Mouse (Mus musculus): ENCODE data around the gene Klk7.

Gene Klk7

DNA sequence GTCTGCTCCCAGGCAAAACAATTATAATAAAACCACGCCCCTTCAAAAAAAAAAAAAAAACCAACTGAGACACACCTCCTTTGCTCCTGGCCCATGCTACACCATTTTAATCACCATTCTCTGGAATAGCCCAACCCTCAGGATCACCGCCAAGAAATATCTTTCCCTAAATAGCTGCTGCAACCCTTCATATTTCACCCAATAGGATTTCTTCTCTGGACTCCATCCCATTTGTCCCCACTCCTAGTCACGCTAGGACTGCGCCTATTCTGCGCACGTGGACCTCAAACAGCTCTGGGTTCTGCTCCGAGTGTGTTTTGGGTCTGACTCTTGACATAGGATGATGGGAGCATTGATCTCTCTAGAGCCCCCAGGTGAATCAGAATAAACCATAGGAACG lies 14.7 kb upstream of the Klk7 start:
- DNase-seq (ENCODE audit: low read depth, low spot score): no peak

DNA sequence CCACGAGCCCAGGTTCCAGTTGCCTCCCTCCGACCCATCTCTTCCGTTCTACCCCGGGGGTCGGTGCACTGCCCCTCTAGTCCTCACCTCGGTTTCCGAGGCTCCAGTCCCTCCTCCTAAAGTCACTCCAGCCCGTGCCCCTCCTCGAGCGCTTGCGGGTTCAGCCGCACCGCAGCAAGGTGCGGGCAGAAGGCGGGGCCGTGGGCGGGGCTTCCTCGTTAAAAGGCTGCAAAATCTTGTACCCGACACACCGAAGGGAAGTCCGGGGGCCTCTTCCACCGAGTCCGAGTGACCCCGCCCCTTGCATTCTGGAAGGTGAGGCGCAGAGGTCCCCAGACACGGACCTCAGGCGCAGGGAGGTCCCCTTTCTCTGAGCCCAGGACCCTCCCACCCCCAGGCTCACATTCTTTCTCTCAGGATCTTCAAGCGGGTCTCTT lies 13.7 kb upstream of the Klk7 start, which contains the start of gene Klk8:
Klk8 (plus strand) TSS at position 245 of the 437 bp plus-strand sequence.
- DNase-seq (ENCODE audit: low read depth, low spot score): peak; percentile 11

DNA sequence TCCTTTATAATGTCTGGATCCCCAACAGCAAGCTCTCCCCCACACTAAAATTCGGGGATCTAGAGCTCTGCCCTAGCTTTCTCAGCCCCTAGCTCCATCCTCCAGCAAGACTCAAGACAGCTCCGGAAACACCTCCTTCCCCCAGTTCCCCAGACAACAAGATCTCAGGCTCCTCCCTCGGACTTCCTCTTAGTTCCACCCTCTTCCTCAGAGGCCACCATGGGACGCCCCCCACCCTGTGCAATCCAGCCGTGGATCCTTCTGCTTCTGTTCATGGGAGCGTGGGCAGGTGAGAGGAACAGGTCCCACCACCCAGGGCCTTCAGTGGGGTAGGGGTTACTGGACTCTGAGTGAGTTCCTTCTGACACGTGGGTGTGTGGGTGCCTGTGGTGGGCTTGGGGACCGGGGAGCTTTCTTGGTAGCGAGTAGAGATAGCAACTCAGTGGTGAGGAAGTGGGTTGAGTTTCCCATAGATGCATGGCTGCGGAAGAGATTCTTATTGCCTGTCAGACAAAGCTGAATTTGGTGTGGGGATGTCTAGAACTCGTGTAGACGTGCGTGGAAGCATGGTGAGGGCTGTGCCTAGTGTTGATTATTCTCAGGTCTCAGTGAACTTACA lies 13.1 kb upstream of the Klk7 start:
- DNase-seq (ENCODE audit: low read depth, low spot score): peak; percentile 7

DNA sequence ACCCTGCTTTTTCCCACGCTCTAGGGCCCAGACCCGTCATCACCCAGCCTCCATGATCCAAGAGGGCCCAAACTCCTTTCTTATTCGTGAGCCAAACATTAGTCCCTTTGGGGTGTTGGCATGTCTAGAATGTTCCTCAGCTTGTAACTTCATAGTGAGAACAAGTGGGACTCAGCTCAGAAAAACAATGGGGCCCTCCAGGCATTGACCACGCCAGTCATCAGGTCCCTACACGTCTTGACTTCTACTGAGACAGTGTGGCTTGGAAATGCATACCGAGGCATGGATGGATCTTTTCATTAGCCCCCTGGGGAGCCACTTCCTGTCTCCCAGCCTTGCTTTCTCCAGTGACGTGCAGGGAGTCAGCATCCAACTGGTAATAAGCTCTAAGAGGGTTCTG lies 11.2 kb upstream of the Klk7 start:
- no peak for DNase-seq (ENCODE audit: low read depth, low spot score)

DNA sequence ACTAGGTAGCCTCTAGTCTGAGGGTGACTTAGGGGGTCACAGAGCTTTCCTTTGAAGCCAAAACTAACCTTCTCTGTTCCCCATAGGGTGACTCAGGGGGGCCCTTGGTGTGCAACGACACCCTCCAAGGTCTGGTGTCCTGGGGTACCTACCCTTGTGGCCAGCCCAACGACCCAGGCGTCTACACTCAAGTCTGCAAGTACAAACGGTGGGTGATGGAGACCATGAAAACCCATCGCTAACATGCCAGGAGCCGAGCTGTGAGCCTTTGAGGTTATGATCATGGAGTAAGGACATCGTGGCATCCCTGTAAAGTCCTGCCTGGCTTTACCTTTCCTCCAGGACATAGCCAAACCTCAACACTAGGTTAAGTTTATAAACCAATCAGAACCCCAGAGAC lies 4.1 kb downstream of the Klk7 start:
- DNase-seq (ENCODE audit: low read depth, low spot score): no peak

DNA sequence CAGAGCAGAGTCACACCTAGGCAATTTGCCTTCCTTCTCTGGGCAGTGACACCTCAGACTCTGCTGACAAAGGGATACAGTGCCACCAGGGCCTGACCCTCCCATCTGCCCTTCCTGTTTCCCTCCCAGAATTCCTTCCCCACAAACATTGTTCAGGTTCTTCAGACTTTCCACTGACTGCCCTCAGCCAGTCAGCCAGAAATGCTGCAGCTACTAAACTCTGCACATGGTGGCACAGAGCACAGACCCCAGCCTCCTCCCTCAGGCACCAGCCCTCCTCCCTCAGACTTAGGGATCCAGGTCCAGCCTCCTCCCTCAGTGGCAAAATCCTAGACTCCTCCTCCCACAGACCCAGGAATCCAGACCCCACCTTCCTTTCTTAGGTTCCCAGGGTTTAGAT lies 5.7 kb downstream of the Klk7 start:
- no peak for DNase-seq (ENCODE audit: low read depth, low spot score)

DNA sequence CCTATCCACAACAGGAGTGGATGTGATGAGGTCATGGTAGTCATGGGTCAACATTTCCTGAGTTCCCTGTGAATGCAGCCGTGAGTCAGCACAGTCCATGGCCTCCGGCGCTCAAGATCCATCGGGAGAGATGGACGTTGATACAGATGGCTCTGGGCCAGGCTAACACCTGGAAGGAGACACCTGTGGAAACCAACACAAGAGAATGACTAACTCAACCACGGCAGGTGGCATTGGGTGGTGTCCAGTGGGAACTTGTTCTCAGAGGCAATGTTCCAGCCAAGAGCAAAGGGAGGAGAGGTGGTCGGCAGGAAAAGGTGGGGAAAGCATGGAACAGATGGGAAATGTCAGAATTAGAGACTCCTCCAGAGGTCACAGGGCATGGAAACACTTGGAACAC lies 10.5 kb downstream of the Klk7 start:
- DNase-seq (ENCODE audit: low read depth, low spot score): no peak

DNA sequence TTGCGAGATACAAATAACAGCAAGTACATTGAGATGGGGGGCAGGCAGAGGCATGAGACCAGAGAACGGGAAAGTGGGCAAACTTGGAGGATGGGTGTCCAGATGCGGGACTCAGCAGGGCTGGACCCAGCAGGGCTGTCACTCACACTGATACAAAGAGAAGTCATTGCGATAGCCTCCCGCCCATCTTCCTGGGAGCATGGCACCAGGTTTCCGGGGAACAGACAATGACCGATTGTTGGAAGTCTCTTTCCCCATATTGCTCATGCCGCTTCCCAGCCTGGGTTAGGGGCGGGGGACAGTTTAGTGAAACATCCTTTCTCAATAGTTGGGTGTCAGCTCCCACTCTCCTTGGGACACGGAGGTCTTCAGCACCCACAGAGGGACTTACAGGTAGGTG lies 13.1 kb downstream of the Klk7 start, which contains the start of gene Klk6:
Klk6 (plus strand) TSS at position 301 of the 400 bp plus-strand sequence.
- DNase-seq (ENCODE audit: low read depth, low spot score): no peak

DNA sequence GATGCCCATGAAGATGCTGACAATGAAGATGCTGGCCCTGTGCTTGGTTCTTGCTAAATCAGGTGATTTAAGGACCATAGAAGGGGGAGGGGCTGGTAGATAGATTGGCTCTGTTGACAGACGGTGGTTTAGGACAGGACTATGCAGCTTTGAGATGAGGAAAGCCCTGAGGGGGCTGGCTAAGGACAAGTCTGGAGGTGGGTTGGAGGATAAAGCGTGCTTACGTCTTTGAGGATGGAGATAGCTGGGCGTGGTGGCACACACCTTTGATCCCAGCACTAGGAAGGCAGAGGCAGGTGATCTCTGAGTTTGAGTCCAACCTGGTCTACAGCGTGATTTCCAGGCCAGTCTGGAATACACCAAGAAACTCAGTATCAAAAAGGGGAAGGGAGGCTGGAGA lies 15.0 kb downstream of the Klk7 start:
- DNase-seq (ENCODE audit: low read depth, low spot score): no peak

DNA sequence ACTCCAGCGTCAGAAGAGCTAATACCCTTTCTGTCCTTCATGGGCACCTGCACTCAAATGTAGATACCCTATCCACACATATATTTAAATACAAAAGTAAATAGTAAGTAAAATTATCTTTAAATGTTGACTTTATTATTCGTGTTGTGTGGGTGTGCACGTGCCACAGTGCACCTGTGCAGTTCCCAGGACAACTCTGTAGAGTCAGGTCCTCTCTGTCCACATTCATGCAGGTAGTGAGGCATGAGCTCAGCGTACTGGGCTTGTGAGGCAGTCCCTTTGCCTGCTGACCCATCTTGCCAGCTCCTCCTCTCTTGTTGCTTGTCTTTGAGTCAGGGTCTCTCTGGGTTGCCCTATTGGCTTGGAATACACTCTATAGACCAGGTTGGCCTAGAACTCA lies 16.6 kb downstream of the Klk7 start:
- no peak for DNase-seq (ENCODE audit: low read depth, low spot score)

DNA sequence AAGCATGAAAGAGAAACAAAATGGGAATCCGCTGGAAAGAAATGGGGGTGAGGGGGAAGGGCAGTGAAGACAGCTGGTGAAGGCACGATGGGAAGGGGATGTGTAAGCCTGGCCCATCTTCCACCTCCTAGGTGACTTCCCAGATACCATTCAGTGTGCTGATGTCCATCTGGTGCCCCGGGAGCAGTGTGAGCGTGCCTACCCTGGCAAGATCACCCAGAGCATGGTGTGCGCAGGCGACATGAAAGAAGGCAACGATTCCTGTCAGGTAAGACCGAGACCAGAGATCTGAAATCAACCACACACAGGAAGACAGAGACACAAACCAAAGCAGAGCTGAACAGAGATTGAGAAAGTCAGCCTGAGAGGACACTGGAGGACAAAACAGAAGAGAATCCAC lies 17.9 kb downstream of the Klk7 start:
- no peak for DNase-seq (ENCODE audit: low read depth, low spot score)

DNA sequence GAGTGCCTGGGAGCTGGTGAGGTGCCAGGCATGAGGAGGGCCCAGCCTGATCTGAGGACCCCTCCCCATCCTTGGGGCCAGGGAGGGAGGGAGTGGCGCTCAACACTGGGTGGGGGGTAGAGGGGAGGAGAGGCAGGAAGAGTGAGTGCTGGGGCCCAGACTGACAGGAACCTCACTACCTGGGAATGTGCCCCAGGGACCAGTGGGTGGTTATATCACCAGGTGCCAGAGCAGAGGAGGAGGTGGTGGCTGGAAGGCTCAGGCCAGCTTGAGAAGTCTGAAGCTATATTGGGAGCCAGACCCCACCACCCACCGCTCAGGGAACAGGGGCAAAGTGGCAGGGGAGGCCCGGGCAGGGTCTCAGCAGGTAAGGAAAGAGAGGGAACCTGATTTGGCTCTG lies 30.6 kb downstream of the Klk7 start, which contains the start of gene Klk5:
Klk5 (plus strand) TSS at position 271 of the 400 bp plus-strand sequence.
- no peak for DNase-seq (ENCODE audit: low read depth, low spot score)

DNA sequence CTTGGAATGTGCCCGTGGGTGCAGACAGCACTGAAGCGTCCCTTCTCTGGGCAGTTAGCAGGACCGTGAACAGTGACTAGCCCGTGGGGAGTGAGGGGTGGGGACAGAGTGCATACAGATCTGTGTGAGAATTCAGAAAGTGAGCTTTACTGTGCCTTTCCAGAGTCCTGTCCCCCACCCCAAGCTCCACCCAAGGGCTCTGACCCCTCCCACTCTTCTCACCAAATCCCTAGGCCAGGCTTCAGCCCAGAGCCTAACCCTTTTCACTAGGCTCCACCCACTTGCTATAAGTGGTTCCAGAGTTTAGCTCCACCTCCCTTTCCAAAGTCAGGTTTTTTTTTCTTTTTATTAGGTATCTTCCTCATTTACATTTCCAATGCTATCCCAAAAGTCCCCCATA lies 32.7 kb downstream of the Klk7 start:
- DNase-seq (ENCODE audit: low read depth, low spot score): no peak

DNA sequence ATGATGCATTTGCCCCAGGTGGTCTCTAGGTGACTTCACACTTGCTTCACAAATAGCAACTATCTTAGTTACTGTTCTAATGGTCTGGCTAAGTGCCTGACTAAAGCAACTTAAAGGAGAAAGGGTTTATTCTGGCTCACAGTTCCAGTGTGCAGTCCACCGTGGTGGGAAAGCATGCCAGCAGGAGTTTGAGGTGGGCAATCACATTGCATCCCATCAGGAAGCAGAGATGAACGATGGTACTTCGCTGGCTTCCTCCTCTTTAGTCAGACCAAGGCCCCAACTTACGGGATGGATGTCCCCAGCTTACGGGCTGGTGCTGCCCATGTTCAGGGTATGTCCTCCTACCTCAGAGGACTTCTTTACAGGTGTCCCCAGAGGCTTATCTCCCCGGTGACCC lies 40.5 kb downstream of the Klk7 start:
- DNase-seq (ENCODE audit: low read depth, low spot score): no peak

DNA sequence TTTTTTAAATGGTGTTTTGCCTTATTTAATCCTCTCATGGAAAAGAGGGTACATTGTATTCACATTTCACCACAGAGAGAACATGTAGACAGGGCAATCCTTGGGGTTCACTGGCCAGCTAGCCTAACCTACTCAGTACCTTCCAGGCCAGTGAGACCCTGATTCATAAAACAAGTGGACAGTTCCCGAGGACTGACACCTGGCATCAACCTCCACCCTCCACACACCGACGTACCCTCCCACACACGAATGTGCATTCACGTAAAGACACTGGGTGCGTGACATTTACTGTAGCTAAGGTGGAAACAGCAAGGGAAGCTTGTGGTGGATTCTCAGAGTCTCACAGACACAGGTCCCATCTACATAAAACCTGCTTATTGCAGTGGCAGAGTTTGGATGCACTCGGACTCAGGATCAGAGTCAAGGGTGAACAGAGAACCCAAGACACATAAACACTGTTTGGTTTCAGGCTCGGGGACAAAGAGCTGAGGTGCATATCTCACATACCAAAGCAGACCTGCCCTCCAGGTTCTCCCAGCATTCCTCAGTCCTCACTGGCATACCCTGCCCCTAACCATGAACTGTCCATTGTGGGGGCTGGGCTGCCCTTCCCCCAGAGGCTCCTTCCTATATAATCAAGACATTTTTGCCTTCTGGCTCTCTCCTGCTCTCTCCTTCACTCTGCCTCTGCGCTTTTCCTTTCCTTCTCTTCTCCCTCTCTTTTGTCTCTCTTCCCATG lies 43.7 kb downstream of the Klk7 start:
- no peak for DNase-seq (ENCODE audit: low read depth, low spot score)

DNA sequence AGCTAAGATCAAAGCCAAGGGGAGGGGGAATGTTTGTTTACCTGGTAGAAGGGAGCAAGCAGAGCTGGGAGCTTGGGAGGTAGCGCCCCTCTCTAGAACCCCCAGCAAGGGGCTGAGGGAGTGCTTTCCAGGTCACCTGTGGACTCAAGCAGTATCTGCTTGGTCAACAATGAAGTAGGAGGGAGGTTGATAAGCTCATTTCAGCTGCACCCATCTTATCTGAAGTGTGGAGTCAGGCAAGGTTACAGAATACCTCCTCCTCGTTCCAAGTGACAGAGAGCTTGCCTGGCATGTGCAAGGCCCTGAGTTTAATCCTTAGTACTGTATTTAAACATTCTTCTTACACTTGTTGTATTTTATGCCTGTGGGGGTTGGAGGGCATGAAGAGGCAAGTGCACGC lies 44.6 kb downstream of the Klk7 start:
- DNase-seq (ENCODE audit: low read depth, low spot score): no peak

DNA sequence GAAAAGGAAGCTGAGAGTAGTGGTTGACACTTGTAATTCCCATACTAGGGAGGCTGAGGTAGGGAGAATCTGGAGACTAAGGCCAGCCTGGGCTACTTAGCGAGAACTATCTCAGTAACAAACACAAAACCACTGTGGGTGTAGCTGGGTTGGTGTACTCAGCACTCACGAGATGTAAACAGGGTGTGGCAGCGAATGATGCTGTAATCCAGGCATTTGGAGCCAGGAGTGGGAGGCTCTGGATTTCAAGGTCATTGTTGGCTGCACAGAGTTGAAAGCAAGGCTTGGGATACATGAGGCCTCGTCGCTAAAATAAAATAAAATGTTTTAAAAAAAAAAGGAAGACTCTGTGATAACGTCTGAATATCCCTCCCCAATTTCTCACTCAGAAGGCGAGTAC lies 45.2 kb downstream of the Klk7 start:
- DNase-seq (ENCODE audit: low read depth, low spot score): no peak

DNA sequence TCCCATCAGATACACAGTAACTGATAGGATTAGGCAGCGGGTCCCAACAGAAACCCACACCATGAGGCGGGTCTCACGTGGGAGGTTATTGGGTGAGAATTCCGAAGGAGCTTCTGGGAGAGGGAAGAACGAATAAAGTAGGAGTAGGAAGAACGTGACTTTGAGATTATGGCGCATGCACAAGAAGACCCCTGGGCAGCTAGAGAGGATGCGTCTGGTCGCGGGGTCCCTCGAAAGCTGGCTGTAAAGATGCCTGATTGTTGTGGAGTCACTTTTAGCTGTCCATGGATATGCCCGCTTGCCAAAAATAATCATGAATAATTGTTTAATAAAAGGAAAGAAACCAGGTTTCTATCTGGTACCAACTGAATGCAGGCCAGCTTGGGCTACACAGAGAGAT lies 46.4 kb downstream of the Klk7 start:
- no peak for DNase-seq (ENCODE audit: low read depth, low spot score)

DNA sequence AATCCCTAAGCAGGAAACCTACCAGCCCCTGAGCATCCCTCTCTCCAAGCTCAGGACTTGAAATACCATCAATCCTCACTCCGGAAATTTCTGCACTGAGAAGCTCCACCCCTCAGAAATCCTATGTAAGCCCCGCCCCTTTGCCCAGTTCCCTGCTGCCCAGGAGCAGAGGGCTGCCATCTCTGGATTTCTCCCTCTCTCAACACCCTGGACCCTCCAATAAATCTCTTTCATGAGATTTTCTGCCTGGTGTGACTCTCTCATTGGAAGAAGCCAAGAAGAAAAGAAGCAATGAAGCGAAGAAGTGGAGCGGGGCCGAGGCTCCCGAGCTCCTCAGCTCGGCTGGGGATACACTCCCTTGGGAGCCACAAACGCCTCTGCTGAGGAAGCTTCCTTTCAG lies 49.3 kb downstream of the Klk7 start:
- no peak for DNase-seq (ENCODE audit: low read depth, low spot score)

All from forelimb bud, embryonic 11.5 days (tissue).